Mouse (Mus musculus) thymus, adult 18-20 months (tissue): ENCODE measurements around the gene Rcn2.

Experiments used
- DNase-seq, 2 experiments: peaks; one replicate each; pipeline ENCODE4 v3.0.0; 2022; ENCODE audit warnings: mixed read lengths in 2 of 2

Gene Rcn2

DNA sequence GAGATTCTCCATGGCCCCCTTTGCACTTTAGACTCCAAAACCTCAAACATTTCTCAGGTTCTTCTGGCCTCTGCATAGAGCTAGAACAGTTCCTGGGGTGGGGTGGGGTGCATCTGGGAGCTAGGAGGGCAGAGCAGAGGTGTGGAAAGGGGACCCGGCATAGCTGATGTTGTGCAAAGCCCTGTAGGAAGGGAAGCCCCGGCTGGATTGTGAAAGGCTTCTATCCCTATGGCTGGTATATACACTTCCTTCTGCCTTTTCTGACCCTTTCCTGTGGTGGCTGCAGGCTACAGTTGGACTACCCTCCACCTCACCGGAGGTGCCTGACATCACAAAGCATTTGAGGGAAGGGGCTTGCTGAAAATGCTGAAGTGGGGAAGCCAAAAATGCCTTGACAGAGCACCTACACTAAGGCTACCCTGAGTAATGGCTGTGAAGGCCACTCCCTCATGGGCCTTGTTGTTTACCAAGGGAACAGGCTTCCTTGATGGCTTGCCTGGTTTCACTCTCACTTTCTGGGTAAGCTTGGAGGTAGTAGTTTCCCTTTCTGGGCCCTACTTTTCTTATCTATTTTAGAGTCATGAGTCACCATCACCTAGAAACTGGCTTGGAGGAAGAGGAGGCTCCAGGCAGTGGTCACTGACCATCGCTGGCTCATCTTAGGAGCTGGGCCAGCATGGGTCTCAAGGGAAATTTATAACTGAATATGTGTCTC is 56.1 kb downstream of the Rcn2 start:
- no peak for DNase-seq

DNA sequence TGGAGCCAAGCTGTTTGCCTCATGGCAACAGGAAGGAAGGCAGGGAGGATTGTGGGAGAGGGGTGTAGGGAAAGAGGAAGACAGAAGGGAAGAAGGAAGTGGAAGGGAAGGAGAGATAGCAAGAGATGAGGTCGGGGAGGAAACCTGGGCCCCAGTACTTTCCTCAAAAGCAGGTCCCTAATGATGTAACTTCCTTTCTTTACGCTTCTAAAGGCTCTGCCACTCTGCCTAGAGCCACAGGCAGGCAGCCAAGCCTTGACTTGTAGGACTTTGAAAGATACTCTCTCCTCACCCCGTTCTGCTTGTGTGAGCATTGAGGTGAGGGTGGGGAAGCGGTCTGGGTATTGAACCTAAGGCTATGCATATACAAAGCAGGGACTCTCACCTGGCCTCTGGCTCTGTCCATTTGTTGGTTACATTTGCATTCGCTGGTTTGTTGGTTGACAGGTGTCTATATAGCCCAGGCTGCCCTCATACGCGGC is 58.4 kb downstream of the Rcn2 start:
- DNase-seq: no peak

DNA sequence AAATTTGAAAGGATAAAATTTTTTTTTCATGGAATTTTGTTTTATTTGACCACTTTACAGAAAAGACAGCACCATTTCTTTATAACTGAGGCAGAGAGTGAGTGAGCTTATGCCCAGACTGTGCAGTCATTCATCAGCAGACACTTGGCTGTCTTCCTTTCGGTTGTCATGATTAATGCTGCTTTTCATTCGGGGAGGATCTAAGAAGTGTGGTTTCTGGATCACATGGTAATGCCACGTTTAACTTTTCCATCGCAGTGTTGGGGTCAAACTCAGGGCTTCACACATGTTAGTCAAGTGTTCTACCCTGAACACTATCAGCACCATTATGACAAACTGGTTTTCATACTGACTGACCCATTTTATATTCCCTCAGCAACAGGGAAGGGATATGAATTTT is 59.4 kb downstream of the Rcn2 start:
- DNase-seq: no peak

DNA sequence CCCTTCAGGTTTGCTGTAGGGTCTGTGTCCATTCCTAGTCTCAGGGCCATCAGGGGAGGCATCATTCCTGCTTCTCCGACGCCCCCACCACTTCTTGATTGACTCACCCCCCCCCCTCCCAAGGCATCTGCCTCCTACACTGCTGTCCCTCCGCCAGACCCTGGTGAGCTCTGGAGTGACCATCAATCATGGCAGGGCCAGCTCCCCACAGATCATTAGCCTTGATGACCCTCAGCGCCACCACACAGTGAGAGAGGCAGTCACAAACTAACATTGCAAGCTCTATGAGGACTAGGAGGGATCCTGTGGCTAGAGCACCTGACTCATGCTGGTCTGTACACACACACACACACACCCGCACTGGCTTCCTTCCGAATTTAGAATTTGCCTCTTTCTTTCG is 63.3 kb downstream of the Rcn2 start:
- no peak for DNase-seq

DNA sequence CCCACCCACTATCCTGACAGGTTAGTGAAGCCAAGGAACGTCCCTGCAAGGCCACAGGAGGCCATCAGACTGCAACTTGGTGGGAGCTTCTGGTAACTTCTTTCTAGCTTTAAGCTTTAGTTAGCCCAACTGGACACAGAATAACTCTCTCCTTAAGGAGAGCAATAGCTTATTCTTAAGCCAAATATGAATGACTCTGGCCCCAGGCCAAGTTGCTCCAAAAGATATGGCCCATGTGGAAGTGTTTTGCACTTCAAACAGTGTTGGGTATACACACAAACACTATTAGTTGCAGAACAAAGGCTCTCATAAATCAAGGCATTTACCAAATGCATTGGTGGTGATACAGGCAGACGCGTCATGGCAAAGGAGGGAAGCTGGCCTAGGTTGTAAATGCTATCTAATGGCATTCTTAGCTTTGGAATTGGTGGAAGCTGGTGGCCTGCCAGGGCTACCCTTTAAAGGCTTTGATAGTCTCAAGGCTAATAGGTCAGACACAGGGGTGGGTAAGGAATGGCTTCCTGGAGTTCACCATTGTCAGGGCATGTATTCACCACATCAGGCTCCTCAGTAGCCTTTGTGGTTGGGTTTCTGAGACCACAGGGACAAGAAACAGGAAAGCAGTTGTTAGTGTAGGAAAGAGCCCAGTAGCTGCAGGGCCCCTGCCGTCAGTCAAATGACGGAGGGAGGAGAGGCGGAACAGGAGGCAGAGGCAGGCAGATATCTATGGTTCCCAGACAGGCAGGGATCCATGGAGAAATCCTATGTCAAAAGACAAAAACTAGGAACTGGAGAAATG is 64.8 kb downstream of the Rcn2 start:
- DNase-seq: no peak

DNA sequence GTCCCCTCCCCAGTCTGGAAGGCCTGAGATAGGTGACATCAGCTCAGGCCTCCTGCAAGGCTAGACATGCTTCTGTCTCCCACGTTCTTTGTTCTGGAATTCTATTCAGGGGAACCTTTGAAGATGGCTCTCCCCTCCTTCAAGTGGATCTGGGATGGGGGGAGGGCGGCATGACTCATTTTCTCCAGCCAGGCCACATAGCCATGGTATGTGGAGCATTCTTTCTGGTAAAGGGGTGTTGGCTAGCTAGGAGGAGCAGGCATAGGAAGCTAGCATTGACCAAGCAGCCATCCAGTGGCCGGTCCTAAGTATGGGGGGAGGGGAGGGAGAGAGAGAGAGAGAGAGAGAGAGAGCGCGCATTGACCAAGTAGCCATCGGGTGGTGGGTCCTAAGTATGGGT is 65.9 kb downstream of the Rcn2 start:
- no peak for DNase-seq

DNA sequence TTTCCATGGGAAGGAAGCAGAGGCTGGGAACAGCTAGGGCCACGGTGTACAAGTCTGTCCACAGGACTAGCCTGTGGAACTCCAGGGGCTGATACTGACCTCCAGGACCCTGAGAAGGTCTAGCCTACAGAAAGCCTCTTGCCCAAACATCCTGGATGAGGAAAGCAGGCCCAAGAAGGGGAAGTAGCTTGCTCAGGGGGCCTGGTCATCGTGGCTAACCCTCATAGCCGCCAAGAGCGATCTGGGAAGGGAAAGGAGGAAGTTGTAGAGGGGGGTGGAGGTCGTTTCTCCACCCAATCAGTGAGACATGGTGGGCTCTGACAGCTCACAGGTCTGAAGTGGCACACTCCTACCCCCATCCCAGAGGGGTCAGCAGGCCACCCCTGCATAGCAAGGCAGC is 66.5 kb downstream of the Rcn2 start:
- DNase-seq: no peak
